Mouse (Mus musculus) layer of hippocampus, adult 18-20 months (tissue): ENCODE measurements at regions not wholly inside any gene's neighbourhood (a gene's known extent, or its start where the extent isn't known, plus 50 kb on each side); places are given as distances from the start of the nearest gene placed in this dataset.
"Not testable (repeated sequence)": the region's sequence is repeated elsewhere in the genome, so short reads cannot be mapped to it uniquely, and the experiment has no call there.

Source experiments
- DNase-seq, 2 experiments: peaks; one replicate each; pipeline ENCODE4 v3.0.0; 2022; ENCODE audit warnings: low spot score in 2 of 2

DNA sequence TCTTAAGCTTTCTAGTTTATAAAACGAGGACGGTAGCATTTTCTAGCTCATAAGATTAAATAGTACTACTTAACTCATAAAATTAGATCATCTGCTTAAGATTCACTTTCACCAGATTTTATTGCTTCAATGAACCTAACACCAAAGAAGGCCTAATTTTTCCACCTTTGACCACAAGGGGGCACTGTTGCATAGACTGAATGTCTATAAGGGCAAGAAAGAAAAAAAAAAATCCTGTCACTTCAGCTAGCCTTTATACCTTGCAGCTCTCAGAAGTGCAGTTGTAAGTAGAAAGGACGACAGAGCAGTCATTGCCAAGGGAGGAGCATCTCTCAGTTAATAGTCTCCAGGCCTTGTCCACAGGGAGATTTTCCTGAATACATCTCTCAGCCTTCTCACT lies 447.7 kb downstream of the Dad1 start:
- peak; percentile 54 to 88 for DNase-seq

DNA sequence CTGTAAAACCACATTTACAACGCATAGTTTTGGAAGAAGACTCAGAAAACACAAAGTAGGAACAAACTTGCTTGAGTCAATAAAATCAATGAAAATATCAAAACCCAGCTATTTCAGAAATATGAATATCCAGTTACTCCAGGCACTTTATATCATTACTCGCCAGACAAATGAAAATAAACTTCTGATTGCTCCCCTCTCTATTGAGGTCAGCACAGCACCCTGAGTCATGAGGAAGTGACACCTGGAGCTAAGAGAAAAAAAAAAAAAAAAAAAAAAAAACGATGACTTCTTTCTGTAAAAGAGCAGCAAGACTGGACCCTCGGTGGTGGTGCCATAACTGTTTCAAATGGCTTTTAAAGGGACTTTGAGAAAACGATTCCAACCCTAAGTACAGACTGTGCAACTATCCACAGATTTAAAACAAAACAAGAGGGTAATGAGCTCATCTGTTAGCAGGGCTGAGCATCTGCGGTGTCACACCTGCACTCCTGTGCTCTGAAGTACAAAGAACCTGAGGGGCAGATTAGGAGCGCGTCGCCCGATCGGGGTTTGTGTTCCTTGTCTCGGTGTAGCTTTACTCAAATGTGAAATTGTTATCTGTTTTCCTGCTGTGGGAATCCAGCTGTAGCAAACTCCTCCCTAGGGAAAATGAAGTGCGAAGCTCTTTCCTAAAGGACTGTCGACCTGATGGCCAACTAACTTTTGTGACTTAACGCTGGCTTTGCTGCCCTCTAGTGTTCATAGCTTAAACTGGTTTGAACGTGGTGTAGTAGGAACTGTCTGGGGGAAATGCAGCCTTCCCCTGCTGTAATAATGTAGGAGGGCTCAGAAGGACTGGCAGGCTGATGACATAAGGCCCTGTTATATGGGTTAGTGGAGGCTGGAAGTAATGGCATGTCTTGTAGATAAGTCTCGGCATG lies 449.9 kb downstream of the Dad1 start:
- DNase-seq: peak; percentile 17 to 80

DNA sequence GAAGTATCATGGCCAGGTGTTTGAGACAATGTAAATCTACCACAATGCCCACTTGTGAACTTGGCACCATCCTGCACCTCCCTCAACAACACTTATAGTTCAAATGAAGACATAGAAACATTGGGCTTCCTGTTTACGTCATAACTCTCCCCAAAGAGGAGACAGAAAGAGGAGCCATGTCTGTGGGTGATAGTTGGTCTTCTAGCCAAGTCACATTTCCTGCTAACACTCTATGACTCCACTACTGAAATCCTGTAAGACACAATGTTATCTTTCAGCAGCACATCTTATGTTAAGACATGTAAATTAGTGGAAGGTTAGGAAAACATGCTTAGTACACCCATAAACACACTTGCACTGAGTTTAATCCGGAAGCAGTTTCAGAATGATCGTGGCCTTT lies 451.4 kb downstream of the Dad1 start:
- no peak for DNase-seq

DNA sequence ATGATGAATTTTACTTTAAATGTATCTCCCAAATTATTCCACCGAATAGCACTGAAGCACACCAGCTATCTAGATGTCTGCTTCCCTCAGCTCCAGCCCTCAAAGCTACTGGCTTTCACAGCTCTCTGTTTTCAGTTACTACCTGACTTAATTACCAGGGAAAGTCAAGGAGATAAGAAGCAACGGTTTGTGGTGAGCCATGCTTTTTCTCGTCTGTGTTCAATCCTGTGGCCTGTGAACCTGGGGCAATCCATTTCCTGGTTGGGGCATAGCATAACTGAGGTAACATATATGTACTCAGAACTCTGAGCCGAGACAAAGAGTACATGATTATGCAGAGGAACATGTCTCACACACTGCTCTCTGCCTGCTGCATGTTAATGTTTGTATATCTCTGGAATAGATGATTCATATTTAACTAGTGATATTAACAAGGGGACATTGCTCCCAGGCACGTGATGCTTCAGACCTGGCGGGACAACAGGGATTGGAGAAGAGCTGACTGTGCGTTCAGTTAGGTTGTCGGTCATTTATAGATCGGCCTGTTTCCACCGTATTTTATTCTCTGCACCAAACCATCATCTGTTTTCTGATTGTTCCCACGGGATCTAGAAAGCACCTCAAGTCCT lies 453.3 kb downstream of the Dad1 start:
- no peak for DNase-seq

DNA sequence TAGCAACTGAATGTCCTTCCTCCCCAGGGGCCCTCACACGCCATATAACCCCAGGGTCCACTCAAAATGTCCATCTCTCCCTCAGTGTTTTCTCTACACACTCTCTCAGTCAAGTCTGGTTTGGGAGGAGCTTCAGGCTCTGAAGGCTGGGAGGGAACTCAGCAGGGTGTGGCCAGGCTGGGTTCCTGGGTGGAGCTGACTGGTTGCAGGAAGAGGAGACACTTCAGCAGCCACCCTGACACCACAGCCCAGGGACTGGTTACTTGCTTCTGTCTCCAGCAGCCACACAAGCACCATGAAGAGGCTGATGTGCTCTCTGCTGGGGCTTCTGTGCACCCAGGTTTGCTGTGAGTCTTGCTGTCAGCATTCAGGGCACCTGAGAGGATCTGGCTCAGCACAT lies 458.7 kb downstream of the Dad1 start:
- DNase-seq: not testable (repeated sequence)

DNA sequence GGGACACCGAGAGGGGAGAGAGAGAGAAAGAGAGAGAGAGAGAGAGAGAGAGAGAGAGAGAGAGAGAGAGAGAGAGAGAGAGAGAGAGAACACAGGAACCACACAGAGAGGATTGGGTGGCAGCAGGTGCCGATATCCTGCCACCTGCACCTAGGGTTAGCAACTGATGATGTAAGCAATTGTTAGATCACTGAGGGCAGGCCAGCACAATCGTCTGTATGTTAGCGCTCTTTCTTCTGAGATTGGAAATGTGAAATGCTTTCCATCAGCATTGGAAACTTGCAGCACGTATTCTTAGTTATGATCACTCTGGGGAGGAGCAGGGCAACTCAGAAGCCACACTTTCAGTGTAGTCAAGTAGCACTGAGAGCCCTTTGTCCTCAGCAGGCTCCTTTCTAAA lies 459.4 kb downstream of the Dad1 start:
- DNase-seq: no peak

DNA sequence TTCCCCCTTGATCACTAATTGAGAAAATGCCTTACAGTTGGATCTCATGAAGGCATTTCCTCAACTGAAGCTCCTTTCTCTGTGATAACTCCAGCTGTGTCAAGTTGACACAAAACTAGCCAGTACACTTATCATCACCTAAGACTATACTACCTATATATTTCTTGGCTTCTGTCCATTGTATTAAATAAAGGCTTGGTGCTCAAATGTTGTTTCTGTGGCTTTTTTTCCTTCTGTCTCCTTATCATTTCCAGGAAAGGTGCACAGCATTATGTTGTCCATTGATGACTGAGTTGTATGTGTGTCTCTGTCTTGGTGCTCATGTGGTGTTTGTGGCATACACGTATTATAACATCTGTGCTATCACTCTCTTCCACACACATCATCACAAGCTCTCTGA lies 461.5 kb downstream of the Dad1 start:
- DNase-seq: not testable (repeated sequence)

DNA sequence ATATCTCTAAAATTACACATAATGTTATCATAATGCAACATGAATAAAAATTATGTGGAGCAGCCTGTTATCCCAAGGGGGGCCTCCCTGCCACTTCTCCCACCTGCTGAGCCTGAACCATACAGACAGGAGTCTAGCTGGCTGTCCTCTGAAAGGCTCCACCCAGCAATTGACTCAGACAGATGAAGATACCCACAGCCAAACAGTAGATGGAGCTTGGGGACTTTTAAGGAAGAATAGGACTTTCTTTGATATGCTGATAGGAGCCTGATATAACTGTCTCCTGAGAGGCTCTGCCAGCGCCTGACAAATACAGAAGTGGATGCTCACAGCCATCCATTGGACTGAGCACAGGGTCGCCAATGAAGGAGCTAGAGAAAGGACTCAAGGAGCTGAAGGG lies 468.4 kb downstream of the Dad1 start:
- DNase-seq: not testable (repeated sequence)

DNA sequence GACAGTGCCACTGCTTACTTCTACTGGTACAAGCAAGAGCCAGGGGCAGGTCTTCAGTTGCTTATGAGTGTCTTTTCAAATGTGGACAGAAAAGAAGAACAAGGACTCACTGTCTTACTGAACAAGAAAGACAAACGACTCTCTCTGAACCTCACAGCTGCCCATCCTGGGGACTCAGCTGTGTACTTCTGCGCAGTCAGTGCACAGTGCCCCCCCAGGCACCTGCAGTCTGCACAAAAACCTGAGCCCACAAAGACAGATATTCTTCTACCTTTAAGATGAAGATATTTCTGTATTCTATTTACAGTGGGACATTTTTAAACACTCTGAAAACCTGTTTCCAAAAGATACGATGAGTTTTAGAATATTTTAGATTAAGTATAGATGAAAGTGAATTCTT lies 476.5 kb downstream of the Dad1 start:
- no peak for DNase-seq

DNA sequence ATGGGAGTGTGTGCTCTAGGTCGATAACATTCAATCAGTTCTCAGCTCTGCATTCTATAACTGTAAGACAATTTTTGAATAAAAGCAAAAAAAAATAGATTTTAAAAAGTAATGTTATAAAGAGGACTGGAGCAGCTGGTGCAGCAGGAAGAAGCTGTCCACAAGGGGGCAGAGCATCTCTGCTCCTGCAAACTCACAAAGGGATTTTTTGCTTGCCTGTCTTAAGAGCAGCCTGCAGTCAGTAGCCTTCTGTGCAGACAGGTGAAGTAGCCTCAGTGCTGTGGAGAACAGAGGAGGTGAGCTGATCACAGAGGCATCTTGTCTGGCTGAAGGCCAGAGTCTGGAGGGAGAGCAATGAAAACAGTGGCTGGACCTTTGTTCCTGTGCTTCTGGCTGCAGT lies 477.2 kb downstream of the Dad1 start:
- peak; percentile 11 to 67 for DNase-seq

DNA sequence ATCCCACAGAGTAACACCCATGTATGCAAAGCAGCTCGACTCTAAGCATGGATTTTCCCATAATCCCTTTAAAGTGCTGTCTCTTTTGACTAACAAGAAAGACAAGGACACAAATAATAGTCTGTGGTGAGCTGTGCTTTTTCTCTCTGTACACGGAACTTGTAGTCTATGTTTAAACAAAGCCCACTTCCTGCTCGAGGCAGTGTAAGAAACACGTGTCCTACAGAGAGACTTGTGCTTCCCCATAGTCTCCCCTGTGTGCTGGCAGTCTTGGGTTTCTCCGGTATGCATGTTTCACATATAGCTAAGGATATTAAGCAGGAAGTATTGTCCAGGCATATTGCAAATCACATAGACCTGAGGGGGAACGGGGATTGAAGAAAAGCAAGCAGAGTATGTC lies 487.4 kb downstream of the Dad1 start:
- not testable (repeated sequence) for DNase-seq

DNA sequence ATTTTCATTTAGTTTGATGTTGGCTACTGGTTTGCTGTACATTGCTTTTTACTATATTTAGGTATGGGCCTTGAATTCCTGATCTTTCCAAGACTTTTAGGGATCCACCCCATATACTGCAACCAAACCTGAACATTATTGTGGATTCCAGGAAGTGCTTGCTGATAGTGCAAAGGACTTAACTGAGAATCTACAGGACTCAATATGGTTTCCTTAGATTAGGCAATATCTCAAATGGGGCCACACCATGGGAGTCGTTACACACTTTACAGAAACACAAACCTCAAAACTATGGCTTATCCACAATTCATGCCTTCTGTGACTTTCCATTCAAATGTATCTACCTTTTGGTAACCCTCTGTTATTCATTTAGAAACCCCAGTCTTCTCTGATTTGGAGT lies 488.0 kb downstream of the Dad1 start:
- DNase-seq: not testable (repeated sequence)

DNA sequence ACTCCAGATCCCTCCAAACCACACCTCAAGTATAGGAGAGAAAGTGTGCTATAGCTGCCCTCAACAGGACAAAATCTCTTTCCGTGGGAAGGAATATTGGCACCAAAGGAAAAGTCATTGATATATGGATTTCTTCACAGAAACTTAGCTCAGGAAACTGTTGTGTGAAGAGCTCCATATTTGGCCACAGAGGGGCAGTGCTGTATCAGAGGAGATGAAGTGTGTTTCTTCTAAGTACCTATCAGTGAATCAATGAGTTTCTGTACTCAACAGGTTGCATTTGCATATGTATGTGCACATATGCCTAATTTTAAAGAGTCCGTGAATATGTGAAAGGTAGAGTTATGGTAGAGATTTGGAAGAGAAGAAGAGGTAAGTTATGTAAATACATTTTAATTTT lies 493.3 kb downstream of the Dad1 start:
- not testable (repeated sequence) for DNase-seq

DNA sequence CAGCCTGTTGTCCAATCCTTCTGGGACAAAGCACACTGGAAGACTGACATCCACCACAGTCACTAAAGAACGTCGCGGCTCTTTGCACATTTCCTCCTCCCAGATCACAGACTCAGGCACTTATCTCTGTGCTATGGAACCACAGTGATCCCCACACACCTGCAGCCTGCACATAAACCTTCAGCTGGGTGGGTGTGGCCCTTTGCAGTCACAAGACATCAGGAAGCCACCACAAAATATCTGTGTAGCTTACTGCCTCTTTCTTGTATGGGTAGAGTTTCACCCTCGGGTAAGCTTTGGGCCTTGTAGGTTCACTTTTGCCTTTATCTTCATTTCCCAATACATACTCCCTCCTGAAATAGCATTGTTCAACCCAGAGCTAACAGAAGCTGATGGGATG lies 496.1 kb downstream of the Dad1 start:
- DNase-seq: not testable (repeated sequence)

DNA sequence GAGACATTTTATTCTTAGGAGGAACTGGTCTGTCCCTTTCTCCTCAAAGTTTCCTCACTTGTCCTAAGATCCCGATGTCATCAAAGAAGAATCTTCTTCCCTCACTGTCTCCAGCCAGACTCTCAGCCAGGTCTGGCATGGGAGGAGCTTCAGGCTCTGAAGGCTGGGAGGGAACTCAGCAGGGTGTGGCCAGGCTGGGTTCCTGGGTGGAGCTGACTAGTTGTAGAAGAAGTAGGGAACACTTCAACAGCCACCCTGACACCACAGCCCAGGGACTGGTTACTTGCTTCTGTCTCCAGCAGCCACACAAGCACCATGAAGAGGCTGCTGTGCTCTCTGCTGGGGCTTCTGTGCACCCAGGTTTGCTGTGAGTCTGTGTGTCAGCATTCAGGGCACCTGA lies 496.8 kb downstream of the Dad1 start:
- not testable (repeated sequence) for DNase-seq

DNA sequence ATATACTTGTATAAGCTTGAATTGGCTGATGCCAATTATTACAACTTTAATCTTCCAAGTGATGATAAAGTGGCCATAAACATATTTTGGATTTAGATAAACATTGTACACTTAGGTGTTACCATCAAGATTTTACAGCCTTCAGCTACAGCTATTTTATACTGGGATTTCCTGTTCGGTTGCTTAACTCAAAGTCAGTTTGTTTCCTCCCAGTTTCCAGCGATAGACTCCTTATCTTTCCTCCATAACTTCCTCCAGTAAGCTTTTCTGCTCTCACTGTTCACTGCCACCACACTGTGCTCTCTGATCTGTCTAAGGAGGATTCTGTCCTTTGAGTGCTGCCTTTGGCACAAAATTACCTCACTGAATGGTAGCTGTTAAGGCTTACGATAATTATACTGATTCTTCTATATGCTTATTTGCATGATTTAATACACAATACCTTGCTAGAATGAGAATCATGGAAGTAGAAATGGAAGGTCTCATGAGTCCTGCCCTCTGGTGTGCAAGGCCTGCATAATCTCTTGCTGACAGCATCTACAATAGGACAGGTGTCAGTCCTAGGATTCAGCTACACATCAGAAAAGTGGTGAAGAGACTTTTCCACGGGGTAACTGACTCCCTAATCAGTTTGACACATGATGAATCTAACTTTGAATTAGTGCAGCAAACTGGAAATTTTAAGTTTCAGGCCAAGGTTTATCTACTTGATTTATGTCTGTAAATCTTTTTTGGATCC lies 503.0 kb downstream of the Dad1 start:
- DNase-seq: no peak

DNA sequence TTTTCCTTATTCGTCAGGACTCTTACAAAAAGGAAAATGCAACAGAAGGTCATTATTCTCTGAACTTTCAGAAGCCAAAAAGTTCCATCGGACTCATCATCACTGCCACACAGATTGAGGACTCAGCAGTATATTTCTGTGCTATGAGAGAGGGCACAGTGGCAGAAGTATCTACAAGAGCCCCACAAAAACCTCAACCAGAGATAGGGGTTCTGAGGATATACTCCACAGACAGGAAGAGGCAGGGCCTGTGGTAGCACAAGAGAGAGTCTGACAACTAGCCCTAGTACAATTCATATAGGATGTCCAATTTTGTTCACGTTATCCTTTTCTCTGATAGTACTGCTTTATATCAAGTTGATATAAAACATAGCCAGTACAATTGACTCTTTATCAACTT lies 510.4 kb downstream of the Dad1 start:
- not testable (repeated sequence) for DNase-seq

DNA sequence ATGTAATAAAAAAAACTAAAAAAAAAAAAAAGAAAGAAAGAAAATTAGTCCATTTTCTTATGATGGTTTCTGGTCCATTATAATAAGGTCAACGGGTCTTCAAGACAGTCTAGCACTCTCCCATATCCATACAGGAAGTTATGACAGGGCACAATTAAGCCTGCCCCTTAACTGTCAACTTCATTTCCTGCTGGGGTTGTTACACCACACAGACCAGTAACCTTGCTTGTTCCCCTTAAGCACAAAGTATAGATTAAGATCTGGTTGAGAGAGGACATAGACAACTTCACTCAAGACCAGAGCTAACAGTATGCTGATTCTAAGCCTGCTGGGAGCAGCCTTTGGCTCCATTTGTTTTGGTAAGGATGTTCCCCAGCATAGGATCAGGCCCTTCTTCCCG lies 511.0 kb downstream of the Dad1 start:
- not testable (repeated sequence) for DNase-seq

DNA sequence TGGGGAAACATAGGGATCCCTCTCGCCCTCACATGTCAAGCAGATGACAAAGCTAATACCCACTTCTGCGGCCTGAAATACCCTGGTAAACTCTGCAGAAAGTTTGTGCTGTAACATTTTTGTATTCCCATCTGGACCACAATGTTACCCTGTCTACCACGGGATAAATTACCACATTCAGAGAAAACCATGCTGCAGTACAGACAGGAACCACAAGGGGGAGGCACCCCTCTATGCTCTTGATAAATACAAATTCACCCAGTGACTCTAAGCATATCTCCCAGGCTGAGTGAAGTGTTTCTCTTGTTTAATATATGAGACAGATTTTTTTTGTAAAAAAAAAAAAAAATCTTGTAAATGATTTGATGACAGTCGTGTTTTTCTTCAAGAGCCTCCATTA lies 512.7 kb downstream of the Dad1 start:
- DNase-seq: peak; percentile 15 to 62

DNA sequence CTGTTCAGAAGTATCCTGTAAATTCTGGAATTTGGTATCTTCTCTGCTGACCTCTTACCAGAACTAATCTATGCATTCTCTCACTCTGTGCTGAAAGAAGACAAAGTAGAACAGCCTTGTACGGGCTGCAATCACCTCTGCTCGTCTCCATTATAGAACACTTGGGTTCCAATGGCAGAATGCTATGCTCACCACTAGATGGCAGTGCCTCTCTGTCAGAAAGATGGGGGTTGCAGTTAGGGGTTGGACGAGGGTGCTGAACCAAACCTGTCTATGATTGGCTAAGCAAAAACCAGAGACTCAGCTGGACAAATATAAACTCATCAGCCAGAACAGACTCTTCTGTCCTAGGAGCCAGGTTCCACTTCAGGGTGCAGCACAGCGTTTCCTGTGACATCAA lies 515.9 kb downstream of the Dad1 start:
- DNase-seq: not testable (repeated sequence)

DNA sequence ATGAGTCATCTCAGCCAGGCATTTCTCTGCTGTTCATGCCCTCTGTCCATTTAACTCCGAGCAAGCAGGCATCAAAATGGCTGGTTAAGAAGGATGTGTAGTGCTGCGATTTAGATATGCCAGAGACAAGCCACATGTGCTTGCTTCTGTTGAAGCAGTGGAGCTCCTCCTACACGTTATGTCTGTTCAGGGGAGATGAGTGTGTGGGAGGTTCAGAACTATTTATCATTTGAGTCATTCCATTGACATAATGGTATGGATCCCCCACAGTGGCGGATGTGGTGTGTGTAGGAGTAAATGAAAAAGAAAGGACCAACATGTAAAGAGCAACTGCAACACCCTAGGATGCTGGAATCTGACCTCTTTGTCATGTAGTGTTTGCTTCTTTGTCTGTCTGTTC lies 517.6 kb downstream of the Dad1 start:
- DNase-seq: peak in 1 of 2 experiments; percentile 5

DNA sequence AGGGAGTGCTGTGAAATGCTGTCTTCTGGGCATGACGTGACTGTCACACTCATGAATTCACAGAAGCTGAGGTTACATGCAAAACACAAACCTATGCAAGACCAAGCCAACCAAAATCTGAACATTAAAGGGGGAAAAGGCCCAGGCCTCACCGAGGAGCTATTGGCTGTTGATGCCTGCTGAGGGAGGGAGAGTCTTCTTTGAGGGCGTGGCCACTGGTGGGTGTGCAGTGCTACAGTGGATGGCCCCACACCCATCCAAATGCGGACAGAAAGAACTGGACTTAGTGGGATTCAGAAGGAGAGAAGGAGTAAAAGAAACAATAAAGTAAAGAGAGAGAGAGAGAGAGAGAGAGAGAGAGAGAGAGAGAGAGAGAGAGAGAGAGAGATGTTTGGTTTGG lies 522.3 kb downstream of the Dad1 start:
- DNase-seq: not testable (repeated sequence)
